Comparison of ENCODE assay signal across 9 mouse cellular contexts in genomic region chr3:31100026-31100425, GRCm38 (mm10). TPM values are rescaled to one million over a fixed set of nuclear protein-coding genes. Genes with fewer than 3 reads are reported as not detected.
DNase-seq lines count a peak whose midpoint lies in the region; ATAC-seq lines count a peak whose summit lies in the region.
"Had no signal": no experiment of that assay in that cellular context is flagged by ENCODE, and none has a peak within 500 bp of the region (broad histone marks: within the 10 kb centered on the region; RNA-seq: fewer than 3 reads in every experiment).

No protein-coding gene starts in this region.

- H3K4me1 ChIP-seq in kidney, embryonic 15.5 days, result peaks cover 44% of the 10 kb centered on the region
- peaks cover 42% of the 10 kb centered on the region for H3K4me1 ChIP-seq in embryonic facial prominence, embryonic 13.5 days
- H3K4me1 ChIP-seq in hindbrain, embryonic 14.5 days (replicated peaks; ENCODE audit: control insufficient read depth, insufficient read depth, low read length), result peaks cover 50% of the 10 kb centered on the region
- peaks cover 46% of the 10 kb centered on the region for H3K4me1 ChIP-seq in midbrain, embryonic 16.5 days (ENCODE audit: control insufficient read depth, insufficient read depth, low read length)

- no peaks in the 10 kb centered on the region for H3K27me3 ChIP-seq in kidney, embryonic 15.5 days
- H3K27me3 ChIP-seq in embryonic facial prominence, embryonic 13.5 days, result no peaks in the 10 kb centered on the region
- H3K27me3 ChIP-seq in hindbrain, embryonic 14.5 days (ENCODE audit: control insufficient read depth, insufficient read depth, low read length), result no peaks in the 10 kb centered on the region
- H3K27me3 ChIP-seq in midbrain, embryonic 16.5 days (ENCODE audit: control insufficient read depth, insufficient read depth, low read depth, low read length), result no peaks in the 10 kb centered on the region

- no peak overlapping the region for H3K9ac ChIP-seq in kidney, embryonic 15.5 days
- no peak overlapping the region for H3K9ac ChIP-seq in embryonic facial prominence, embryonic 13.5 days
- H3K9ac ChIP-seq in hindbrain, embryonic 14.5 days, result no peak overlapping the region
- H3K9ac ChIP-seq in midbrain, embryonic 16.5 days (ENCODE audit: low read depth, low read length), result no peak overlapping the region

- no peak for ATAC-seq in kidney, embryonic 15.5 days (replicated peaks; ENCODE audit: low FRiP score)
- ATAC-seq in embryonic facial prominence, embryonic 13.5 days (ENCODE audit: insufficient number of reproducible peaks, insufficient read depth, low FRiP score, low TSS enrichment, low read depth), result no peak
- ATAC-seq in hindbrain, embryonic 14.5 days (ENCODE audit: low FRiP score), result no peak
- ATAC-seq in midbrain, embryonic 16.5 days, result no peak

- H3K4me3 ChIP-seq in kidney, embryonic 15.5 days (replicated peaks), result no peak overlapping the region
- H3K4me3 ChIP-seq in embryonic facial prominence, embryonic 13.5 days, result no peak overlapping the region
- no peak overlapping the region for H3K4me3 ChIP-seq in hindbrain, embryonic 14.5 days (replicated peaks; ENCODE audit: low read length)
- H3K4me3 ChIP-seq in midbrain, embryonic 16.5 days (ENCODE audit: low read depth, low read length), result no peak overlapping the region

- H3K9me3 ChIP-seq in kidney, embryonic 15.5 days (replicated peaks), result no peaks in the 10 kb centered on the region
- H3K9me3 ChIP-seq in embryonic facial prominence, embryonic 13.5 days, result no peaks in the 10 kb centered on the region
- H3K9me3 ChIP-seq in hindbrain, embryonic 14.5 days (ENCODE audit: control insufficient read depth, low read length), result no peaks in the 10 kb centered on the region
- no peaks in the 10 kb centered on the region for H3K9me3 ChIP-seq in midbrain, embryonic 16.5 days (replicated peaks; ENCODE audit: control insufficient read depth, low read length, poor library complexity, severe bottlenecking)

- peak overlapping the region; percentile 35; the same call in 1 of the 2 replicates for H3K4me2 ChIP-seq in kidney, embryonic 15.5 days
- peak overlapping the region; percentile 46 for H3K4me2 ChIP-seq in embryonic facial prominence, embryonic 13.5 days
- H3K4me2 ChIP-seq in hindbrain, embryonic 14.5 days (replicated peaks), result peak overlapping the region; percentile 42
- H3K4me2 ChIP-seq in midbrain, embryonic 16.5 days (ENCODE audit: low read length), result peak overlapping the region; percentile 43

- H3K27ac ChIP-seq in kidney, embryonic 15.5 days, result no peak overlapping the region
- H3K27ac ChIP-seq in embryonic facial prominence, embryonic 13.5 days, result no peak overlapping the region
- no peak overlapping the region for H3K27ac ChIP-seq in hindbrain, embryonic 14.5 days
- no peak overlapping the region for H3K27ac ChIP-seq in midbrain, embryonic 16.5 days (ENCODE audit: low read length)

- DNase-seq in kidney, postnatal 25 days, result no peak
- DNase-seq in hindbrain, embryonic 14.5 days (ENCODE audit: low spot score), result no peak
- no peak for DNase-seq in urinary bladder, postnatal 25 days (ENCODE audit: low spot score)
- DNase-seq in frontal cortex, postnatal 14 days (ENCODE audit: low spot score in 2 of 2), result no peak
- no peak for DNase-seq in testis, postnatal 10 days (ENCODE audit: low spot score)
- DNase-seq: adrenal gland, adult 2 months had no signal

- WGBS in kidney, embryonic 15.5 days, result 79% methylated on average over 5 of the region's 5 CpGs
- WGBS in embryonic facial prominence, embryonic 13.5 days, result 80% methylated on average over 5 of the region's 5 CpGs
- 85% methylated on average over 5 of the region's 5 CpGs for WGBS in hindbrain, embryonic 14.5 days
- 86% methylated on average over 5 of the region's 5 CpGs for WGBS in midbrain, embryonic 16.5 days

- peaks cover 15% of the 10 kb centered on the region; the same call in 1 of the 2 replicates for H3K36me3 ChIP-seq in kidney, embryonic 15.5 days
- H3K36me3 ChIP-seq in embryonic facial prominence, embryonic 13.5 days, result peaks cover 4% of the 10 kb centered on the region; the same call in 1 of the 2 replicates
- H3K36me3 ChIP-seq in hindbrain, embryonic 14.5 days (replicated peaks; ENCODE audit: control insufficient read depth, insufficient read depth), result peaks cover 4% of the 10 kb centered on the region; the same call in 1 of the 2 replicates
- H3K36me3 ChIP-seq in midbrain, embryonic 16.5 days (ENCODE audit: control insufficient read depth, insufficient read depth, low read length), result 0 out of 2 replicates have a peak, but pooled peaks cover 2% of the 10 kb centered on the region

RNA-seq across cellular contexts. Expression of gene Skil, which starts 5.2 kb away (rescaled TPM):
- polyA plus RNA-seq in kidney, embryonic 15.5 days (2015; fragmentation: Nextera tagmentation; extraction: Ambion mirVana), result 19.9 and 24.0 TPM in 2 replicates
- polyA plus RNA-seq in embryonic facial prominence, embryonic 13.5 days (2015; fragmentation: Nextera tagmentation; extraction: Ambion mirVana), result 18.4 and 23.6 TPM in 2 replicates
- 34.4 and 36.5 TPM in 2 replicates for polyA plus RNA-seq in hindbrain, embryonic 14.5 days (2014; fragmentation: Nextera tagmentation; extraction: Ambion mirVana)
- 29.9 and 32.4 TPM in 2 replicates for polyA plus RNA-seq in midbrain, embryonic 16.5 days (2015; fragmentation: Nextera tagmentation; extraction: Ambion mirVana)

RNA-seq across cellular contexts. Expression of gene Cldn11, which starts 49.7 kb away (rescaled TPM):
- 83.0 and 94.8 TPM in 2 replicates for polyA plus RNA-seq in kidney, embryonic 15.5 days (2015; fragmentation: Nextera tagmentation; extraction: Ambion mirVana)
- 18.1 and 23.7 TPM in 2 replicates for polyA plus RNA-seq in embryonic facial prominence, embryonic 13.5 days (2015; fragmentation: Nextera tagmentation; extraction: Ambion mirVana)
- 40.3 and 44.9 TPM in 2 replicates for polyA plus RNA-seq in hindbrain, embryonic 14.5 days (2014; fragmentation: Nextera tagmentation; extraction: Ambion mirVana)
- polyA plus RNA-seq in midbrain, embryonic 16.5 days (2015; fragmentation: Nextera tagmentation; extraction: Ambion mirVana), result 37.3 and 41.4 TPM in 2 replicates
